Mouse (Mus musculus): ENCODE results near the gene Stk32c. TPM values are rescaled to one million over a fixed set of nuclear protein-coding genes. Genes with fewer than 3 reads are reported as not detected.

Stk32c gene
- polyA plus RNA-seq, 1 experiment from 2014 or later, result 0.65 TPM

GRCm38 (mm10) chr7:139125881-139126280 lies 87.2 kb downstream of the Stk32c start:
- Histone ChIP-seq H3K4me3 (no peak overlapping the region), H3K27ac (no peak overlapping the region), H3K4me1 (peaks cover 15% of the 10 kb centered on the region), H3K9me3 (replicated peaks) (no peaks in the 10 kb centered on the region), H3K27me3 (no peaks in the 10 kb centered on the region; the same call in 1 of the 2 replicates), H3K4me2 (replicated peaks) (no peak overlapping the region), H3K9ac (no peak overlapping the region), H3K36me3 (no peaks in the 10 kb centered on the region)
- ATAC-seq (ENCODE audit: low FRiP score), result no peak
- 95% methylated on average over 4 of the region's 4 CpGs for WGBS

- no peak overlapping the region for H3K9ac ChIP-seq
- ATAC-seq (ENCODE audit: low FRiP score), result no peak; the same call in 1 of the 2 replicates
- 62% methylated on average over 2 of the region's 2 CpGs for WGBS
Measured at GRCm38 (mm10) chr7:139119775-139120153, 93.3 kb downstream of the Stk32c start.

GRCm38 (mm10) chr7:139119152-139119774 lies 93.8 kb downstream of the Stk32c start:
- H3K4me2 ChIP-seq (replicated peaks), result no peak overlapping the region
- 44% methylated on average over 13 of the region's 13 CpGs for WGBS
- no peak overlapping the region for H3K4me3 ChIP-seq
- H3K27me3 ChIP-seq, result no peaks in the 10 kb centered on the region
- no peaks in the 10 kb centered on the region for H3K9me3 ChIP-seq (replicated peaks)
- no peak overlapping the region for H3K9ac ChIP-seq
- H3K27ac ChIP-seq, result no peak overlapping the region
- ATAC-seq (ENCODE audit: low FRiP score), result peak; percentile 64
- no peaks in the 10 kb centered on the region for H3K4me1 ChIP-seq
- H3K36me3 ChIP-seq, result no peaks in the 10 kb centered on the region

More at GRCm38 (mm10) chr7:139119775-139120153, 93.3 kb downstream of the Stk32c start:
- no peak overlapping the region for H3K27ac ChIP-seq
- no peaks in the 10 kb centered on the region for H3K27me3 ChIP-seq
- no peaks in the 10 kb centered on the region for H3K9me3 ChIP-seq (replicated peaks)
- no peaks in the 10 kb centered on the region for H3K36me3 ChIP-seq
- no peak overlapping the region for H3K4me3 ChIP-seq
- no peaks in the 10 kb centered on the region for H3K4me1 ChIP-seq
- H3K4me2 ChIP-seq (replicated peaks), result no peak overlapping the region

GRCm38 (mm10) chr7:139107908-139108650 lies 105.0 kb downstream of the Stk32c start:
- no peaks in the 10 kb centered on the region for H3K27me3 ChIP-seq
- ATAC-seq (ENCODE audit: low FRiP score), result no peak

GRCm38 (mm10) chr7:139105705-139106104 lies 107.4 kb downstream of the Stk32c start:
- ATAC-seq (ENCODE audit: low FRiP score), result no peak
- Histone ChIP-seq H3K27me3 (no peaks in the 10 kb centered on the region), H3K4me3 (no peak overlapping the region), H3K9ac (no peak overlapping the region), H3K27ac (no peak overlapping the region), H3K36me3 (peaks cover 15% of the 10 kb centered on the region), H3K4me2 (replicated peaks) (no peak overlapping the region), H3K9me3 (replicated peaks) (no peaks in the 10 kb centered on the region), H3K4me1 (no peaks in the 10 kb centered on the region)
- WGBS, result 78% methylated on average over 7 of the region's 7 CpGs

More at GRCm38 (mm10) chr7:139107908-139108650, 105.0 kb downstream of the Stk32c start:
- Histone ChIP-seq H3K9ac (no peak overlapping the region), H3K9me3 (replicated peaks) (no peaks in the 10 kb centered on the region), H3K4me3 (no peak overlapping the region), H3K36me3 (no peaks in the 10 kb centered on the region), H3K4me1 (no peaks in the 10 kb centered on the region), H3K27ac (no peak overlapping the region), H3K4me2 (replicated peaks) (no peak overlapping the region)
- 83% methylated on average over 9 of the region's 9 CpGs for WGBS

- H3K4me1 ChIP-seq, result no peaks in the 10 kb centered on the region
- H3K9ac ChIP-seq, result no peak overlapping the region
- 87% methylated on average over 5 of the region's 5 CpGs for WGBS
- no peak overlapping the region for H3K4me2 ChIP-seq (replicated peaks)
- no peaks in the 10 kb centered on the region for H3K27me3 ChIP-seq
- peaks cover 21% of the 10 kb centered on the region for H3K36me3 ChIP-seq
- no peak overlapping the region for H3K4me3 ChIP-seq
- H3K27ac ChIP-seq, result no peak overlapping the region
- no peak for ATAC-seq (ENCODE audit: low FRiP score)
- H3K9me3 ChIP-seq (replicated peaks), result no peaks in the 10 kb centered on the region
Measured at GRCm38 (mm10) chr7:139105076-139105475, 108.0 kb downstream of the Stk32c start.

GRCm38 (mm10) chr7:139103960-139104381 lies 109.1 kb downstream of the Stk32c start:
- Histone ChIP-seq H3K4me2 (replicated peaks) (no peak overlapping the region), H3K4me3 (no peak overlapping the region), H3K4me1 (no peaks in the 10 kb centered on the region), H3K27ac (no peak overlapping the region), H3K9me3 (replicated peaks) (no peaks in the 10 kb centered on the region), H3K9ac (no peak overlapping the region), H3K36me3 (peaks cover 31% of the 10 kb centered on the region), H3K27me3 (no peaks in the 10 kb centered on the region)
- WGBS, result 54% methylated on average over 10 of the region's 10 CpGs
- peak; percentile 65 for ATAC-seq (ENCODE audit: low FRiP score)

- Histone ChIP-seq H3K9me3 (replicated peaks) (no peaks in the 10 kb centered on the region), H3K27ac (no peak overlapping the region), H3K4me2 (replicated peaks) (no peak overlapping the region), H3K36me3 (peaks cover 50% of the 10 kb centered on the region), H3K4me1 (no peaks in the 10 kb centered on the region), H3K9ac (no peak overlapping the region), H3K4me3 (no peak overlapping the region), H3K27me3 (no peaks in the 10 kb centered on the region)
- no peak for ATAC-seq (ENCODE audit: low FRiP score)
- WGBS, result 75% methylated on average over 3 of the region's 3 CpGs
Measured at GRCm38 (mm10) chr7:139101826-139102225, 111.3 kb downstream of the Stk32c start.

- peaks cover 55% of the 10 kb centered on the region for H3K36me3 ChIP-seq
- no peak overlapping the region for H3K9ac ChIP-seq
- no peaks in the 10 kb centered on the region for H3K9me3 ChIP-seq (replicated peaks)
- H3K27me3 ChIP-seq, result no peaks in the 10 kb centered on the region
- H3K27ac ChIP-seq, result no peak overlapping the region
- no peaks in the 10 kb centered on the region for H3K4me1 ChIP-seq
- ATAC-seq (ENCODE audit: low FRiP score), result no peak
- no peak overlapping the region for H3K4me3 ChIP-seq
- no peak overlapping the region for H3K4me2 ChIP-seq (replicated peaks)
- 84% methylated on average over 10 of the region's 10 CpGs for WGBS
Measured at GRCm38 (mm10) chr7:139101286-139101804, 111.8 kb downstream of the Stk32c start.

GRCm38 (mm10) chr7:139100531-139101095 lies 112.5 kb downstream of the Stk32c start:
- Histone ChIP-seq H3K27ac (no peak overlapping the region), H3K4me3 (no peak overlapping the region), H3K4me2 (replicated peaks) (no peak overlapping the region), H3K9me3 (replicated peaks) (no peaks in the 10 kb centered on the region), H3K27me3 (no peaks in the 10 kb centered on the region), H3K36me3 (peaks cover 63% of the 10 kb centered on the region), H3K4me1 (no peaks in the 10 kb centered on the region), H3K9ac (no peak overlapping the region)
- ATAC-seq (ENCODE audit: low FRiP score), result no peak
- WGBS, result 78% methylated on average over 12 of the region's 12 CpGs

- Histone ChIP-seq H3K36me3 (peaks cover 95% of the 10 kb centered on the region), H3K9ac (0 out of 2 replicates have a peak overlapping the region, but pooled peaks have one; percentile 27), H3K4me2 (replicated peaks) (no peak overlapping the region), H3K4me3 (no peak overlapping the region), H3K27me3 (no peaks in the 10 kb centered on the region), H3K4me1 (no peaks in the 10 kb centered on the region), H3K27ac (no peak overlapping the region), H3K9me3 (replicated peaks) (no peaks in the 10 kb centered on the region)
- no peak for ATAC-seq (ENCODE audit: low FRiP score)
- 89% methylated on average over 6 of the region's 6 CpGs for WGBS
Measured at GRCm38 (mm10) chr7:139096399-139096798, 116.7 kb downstream of the Stk32c start.

- 83% methylated on average over 7 of the region's 7 CpGs for WGBS
- H3K9ac ChIP-seq, result no peak overlapping the region
- no peaks in the 10 kb centered on the region for H3K4me1 ChIP-seq
- ATAC-seq (ENCODE audit: low FRiP score), result no peak
- H3K4me2 ChIP-seq (replicated peaks), result no peak overlapping the region
- peaks cover 95% of the 10 kb centered on the region for H3K36me3 ChIP-seq
- no peak overlapping the region for H3K4me3 ChIP-seq
- no peak overlapping the region for H3K27ac ChIP-seq
- no peaks in the 10 kb centered on the region for H3K9me3 ChIP-seq (replicated peaks)
- H3K27me3 ChIP-seq, result no peaks in the 10 kb centered on the region
Measured at GRCm38 (mm10) chr7:139095282-139095681, 117.8 kb downstream of the Stk32c start.
